Mouse (Mus musculus): ENCODE results near the gene Stc2.

Gene Stc2

GRCm38 (mm10) chr11:31369648-31370286 lies at the start of gene Stc2:
Gene Stc2 (minus strand): TSS chr11:31370074.
- peak; percentile 40 to 70 for DNase-seq (ENCODE audit: low spot score in 2 of 2)

DNA sequence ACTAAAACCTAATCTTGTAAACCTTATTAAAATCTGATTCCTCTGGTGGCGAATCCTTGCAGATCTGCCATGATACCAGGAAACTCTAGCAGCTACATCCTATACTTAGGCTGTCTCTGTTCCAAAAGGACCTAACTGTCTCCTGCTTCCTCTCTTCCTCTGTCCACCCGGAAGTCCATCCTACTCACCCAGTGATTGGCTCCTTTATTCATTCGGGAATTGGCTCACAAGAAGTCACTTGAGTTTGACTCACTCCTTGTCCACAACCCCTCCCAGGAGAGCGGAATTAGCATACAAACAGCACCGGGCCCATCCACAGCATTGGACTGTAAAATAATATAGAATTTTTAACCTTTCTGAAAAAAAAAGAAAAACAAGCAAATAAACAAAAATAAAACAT lies 47.2 kb upstream of the Stc2 start:
- DNase-seq (ENCODE audit: low spot score in 2 of 2): no peak

DNA sequence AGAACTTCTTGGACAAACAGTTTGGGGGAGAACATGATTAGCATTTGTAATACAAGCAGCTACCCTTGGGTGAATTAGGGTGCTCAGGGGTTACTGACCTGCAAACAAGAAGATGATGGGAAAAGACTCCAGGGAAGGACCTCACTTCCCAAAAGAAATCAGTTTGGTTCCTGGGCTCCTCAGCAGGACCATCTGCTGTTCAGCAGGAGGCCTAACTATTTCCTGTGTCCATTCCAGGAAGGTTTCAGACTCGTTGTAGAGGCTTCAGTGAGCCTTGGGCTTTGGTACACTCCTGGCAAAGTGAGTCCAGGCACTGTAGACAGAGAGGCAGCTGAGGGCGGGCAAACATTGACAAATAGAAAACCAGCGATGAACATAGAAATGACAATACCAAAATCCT lies 42.5 kb upstream of the Stc2 start:
- no peak for DNase-seq (ENCODE audit: low spot score in 2 of 2)

GRCm38 (mm10) chr11:31406736-31407135 lies 36.9 kb upstream of the Stc2 start:
- no peak for DNase-seq (ENCODE audit: low spot score in 2 of 2)

- DNase-seq (ENCODE audit: low spot score in 2 of 2): no peak
Observed at GRCm38 (mm10) chr11:31403080-31403479, 33.2 kb upstream of the Stc2 start.

DNA sequence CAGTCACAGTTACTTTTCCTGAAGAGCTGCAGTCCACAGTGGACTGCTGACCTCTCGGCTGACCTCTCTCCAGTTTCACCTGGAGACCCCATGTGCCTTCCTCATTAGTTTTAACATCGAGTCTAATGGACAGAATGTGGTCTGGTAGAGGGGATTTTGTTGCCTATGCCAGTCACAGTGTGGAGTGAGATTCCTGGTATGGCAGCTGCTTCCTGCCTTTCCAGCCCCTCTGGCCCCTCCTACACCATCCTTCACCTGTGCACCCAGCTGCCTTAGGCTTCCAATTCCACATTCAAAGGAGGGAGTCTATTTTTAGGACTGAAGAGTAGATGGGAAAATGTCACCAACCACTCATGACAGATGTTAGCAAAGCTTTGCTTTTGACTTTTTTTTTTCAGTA lies 28.7 kb upstream of the Stc2 start:
- DNase-seq (ENCODE audit: low spot score in 2 of 2): no peak

GRCm38 (mm10) chr11:31396638-31397417 lies 27.0 kb upstream of the Stc2 start:
- no peak for DNase-seq (ENCODE audit: low spot score in 2 of 2)

DNA sequence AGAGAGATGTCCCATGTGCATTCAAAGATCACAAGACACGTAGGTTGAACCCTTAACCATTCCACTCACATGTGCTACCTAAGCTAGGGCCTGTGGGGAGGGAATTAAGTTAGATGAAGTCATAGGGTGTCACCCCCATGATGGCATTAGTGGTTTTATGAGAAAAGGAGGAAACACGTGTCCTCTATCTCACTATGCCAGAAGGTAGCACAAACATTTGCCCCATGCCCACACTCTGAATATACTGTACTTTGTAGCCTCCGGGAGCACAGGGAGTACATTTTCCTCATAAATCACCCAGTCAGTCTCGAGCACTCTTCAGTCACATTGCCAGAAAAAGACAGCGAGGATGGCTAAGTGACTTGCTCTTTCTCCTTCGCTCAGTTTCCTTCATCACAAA lies 24.2 kb upstream of the Stc2 start:
- no peak for DNase-seq (ENCODE audit: low spot score in 2 of 2)

- no peak for DNase-seq (ENCODE audit: low spot score in 2 of 2)
Observed at GRCm38 (mm10) chr11:31392340-31392739, 22.5 kb upstream of the Stc2 start.

DNA sequence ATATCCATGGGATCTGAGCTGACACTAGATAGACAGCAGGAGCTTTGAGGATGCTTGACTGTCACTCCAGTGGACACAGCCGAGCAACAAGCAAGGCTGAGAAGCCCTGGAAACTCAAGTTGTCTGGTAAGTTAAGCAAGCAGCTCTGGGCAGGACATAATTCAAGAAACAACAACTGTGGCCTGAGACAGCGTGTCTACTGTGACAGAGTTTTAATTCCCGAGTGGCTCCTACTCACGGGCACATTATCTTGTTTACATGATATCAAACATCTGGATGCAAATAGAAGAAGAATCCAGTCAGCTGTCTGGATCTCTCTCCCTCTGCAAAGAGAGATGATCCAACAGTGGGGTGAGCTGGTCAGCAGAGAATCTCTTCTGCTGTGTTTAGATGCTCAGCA lies 19.0 kb upstream of the Stc2 start:
- no peak for DNase-seq (ENCODE audit: low spot score in 2 of 2)

- DNase-seq (ENCODE audit: low spot score in 2 of 2): no peak
Observed at GRCm38 (mm10) chr11:31387526-31387925, 17.7 kb upstream of the Stc2 start.

GRCm38 (mm10) chr11:31386571-31386970 lies 16.7 kb upstream of the Stc2 start:
- no peak for DNase-seq (ENCODE audit: low spot score in 2 of 2)

DNA sequence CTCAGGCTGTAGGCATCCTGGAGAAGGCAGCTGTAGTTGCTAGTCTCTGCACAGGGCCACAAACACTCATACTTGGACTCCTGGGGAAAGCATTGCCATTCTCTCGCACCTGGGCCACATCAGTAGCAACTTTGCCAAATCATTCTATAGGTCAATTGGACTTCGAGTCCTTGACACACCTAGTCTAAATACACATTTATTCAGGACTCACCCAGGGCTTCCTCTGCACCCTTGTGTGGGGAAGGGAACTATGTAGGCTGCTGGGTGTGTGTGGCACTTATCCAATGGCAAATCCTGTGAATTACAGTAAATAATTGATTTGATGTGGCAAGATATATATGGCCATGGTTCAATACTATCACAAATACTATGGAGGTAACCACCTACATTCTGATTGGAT lies 14.1 kb upstream of the Stc2 start:
- no peak for DNase-seq (ENCODE audit: low spot score in 2 of 2)

DNA sequence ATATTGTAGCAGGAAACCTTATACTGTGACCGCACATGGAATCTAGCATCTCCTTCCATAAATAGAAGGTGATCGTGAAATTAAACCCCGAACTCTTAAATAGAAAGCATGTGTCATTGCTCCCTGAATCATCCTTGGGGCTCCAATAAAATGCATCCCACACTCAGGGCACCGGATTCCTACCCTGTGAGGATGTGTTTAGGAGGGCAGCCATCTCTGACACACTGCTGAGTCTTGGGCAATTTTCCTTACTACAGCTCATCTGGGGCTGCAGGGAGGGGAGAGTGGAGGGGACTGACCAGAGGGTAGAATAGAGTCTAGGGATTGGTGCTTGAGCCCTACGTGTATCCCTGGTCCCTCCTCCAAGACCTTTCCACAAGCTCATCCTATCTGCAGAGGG lies 12.3 kb upstream of the Stc2 start:
- no peak for DNase-seq (ENCODE audit: low spot score in 2 of 2)

DNA sequence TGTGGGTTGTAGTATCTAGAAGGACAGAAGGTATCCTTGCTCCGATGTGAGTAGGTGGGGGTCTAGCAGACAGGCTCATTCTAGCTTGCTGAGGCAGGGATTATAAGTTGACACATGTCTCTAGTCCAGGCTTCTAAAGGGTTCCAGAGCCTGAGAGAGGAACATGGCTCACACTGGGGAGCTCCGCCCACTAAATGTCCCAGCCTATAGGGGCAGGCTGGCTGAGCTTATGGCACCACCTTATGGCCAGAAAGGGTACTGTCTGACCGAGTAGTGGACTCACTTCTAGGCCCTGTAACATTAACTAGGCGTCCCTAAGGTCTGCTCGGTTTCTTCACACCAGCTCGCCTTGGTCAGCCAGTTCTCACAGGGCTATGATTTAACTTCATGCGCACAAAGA lies 3.6 kb upstream of the Stc2 start:
- peak in 1 of 2 experiments; percentile 29 for DNase-seq (ENCODE audit: low spot score in 2 of 2)

DNA sequence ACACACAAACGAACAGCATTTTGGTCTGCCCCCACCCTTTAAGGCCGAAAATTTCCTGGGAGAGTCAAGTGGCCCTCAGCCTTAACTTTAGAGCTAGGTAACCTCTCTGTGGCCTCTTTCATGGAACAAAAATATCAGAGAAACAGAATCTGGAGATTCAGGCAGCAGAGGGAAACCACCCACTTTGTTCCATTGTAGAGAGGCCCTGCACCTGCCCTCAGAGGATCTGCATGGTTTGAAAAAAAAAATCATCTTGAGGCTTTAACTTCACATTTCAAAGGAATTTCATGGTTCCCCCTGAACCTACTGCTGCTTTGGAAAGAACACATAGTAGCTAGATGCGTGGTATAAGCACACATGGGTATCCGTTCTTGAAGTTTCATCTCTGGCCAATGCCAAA lies 2.3 kb upstream of the Stc2 start:
- no peak for DNase-seq (ENCODE audit: low spot score in 2 of 2)

DNA sequence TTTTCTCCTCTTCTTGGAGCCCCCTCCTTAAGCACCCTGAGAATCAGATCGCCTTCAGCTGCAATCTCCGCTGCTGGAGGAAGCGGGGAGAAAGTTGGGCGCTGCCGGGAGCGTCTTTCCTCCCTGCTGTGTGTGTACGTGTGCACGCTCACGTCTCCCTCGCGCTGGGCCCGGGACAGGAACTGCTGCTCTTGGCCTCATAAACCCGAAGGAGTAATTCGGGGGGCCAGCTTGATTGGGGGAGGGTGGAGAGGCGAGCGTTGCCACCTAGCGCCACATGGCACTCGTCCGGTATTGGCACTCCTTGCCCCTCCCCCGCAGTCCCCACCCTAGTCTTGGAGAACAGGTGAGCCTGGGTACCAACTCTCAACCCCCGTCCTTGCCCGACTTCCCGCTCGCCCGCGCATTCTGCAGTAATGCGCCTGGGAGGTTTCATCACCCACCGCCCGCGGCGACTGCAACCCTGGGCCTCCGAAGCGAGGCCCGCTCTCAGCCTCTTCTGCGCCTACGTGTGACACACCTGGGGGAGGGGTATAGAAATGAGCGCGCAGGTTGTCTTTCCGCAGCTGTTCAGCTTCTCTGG lies 1.5 kb upstream of the Stc2 start:
- DNase-seq (ENCODE audit: low spot score in 2 of 2): no peak

DNA sequence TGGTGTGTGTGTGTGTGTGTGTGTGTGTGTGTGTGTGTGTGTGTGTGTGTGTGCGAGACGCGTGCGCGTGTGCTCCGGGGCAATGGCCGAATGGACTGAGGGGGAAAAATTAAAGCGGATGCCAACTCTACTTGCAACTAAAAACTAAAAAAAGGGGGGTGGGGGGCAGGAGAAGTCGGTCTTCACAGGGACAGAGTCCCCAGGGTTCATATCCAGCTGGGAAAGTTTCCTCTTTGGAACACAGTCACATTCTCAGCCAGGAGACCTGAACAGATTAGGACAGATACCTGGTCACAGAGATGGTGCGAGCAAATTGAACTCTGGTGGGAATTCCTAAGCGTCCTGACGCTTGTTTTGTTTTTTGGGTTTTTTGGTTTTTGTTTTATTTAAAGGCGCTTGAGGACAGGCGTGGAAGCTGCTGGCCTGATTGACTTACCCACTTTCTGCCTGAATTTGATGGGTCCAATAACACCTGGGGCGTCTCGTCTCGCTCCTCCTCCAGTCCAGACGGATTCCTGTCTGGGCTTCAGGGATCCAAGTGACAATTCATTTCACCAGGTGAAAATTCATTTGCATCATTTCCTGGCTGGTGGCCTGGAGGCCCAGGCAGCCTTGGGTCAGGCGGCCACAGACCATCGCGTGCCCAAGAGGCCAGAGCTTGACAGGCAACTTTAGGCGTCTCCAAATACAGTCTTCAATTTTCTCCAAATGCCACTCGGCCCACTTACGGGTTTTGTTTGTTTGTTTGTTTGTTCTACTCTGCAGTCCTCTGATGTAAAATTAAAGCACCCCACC lies 759 bp upstream of the Stc2 start:
- DNase-seq (ENCODE audit: low spot score in 2 of 2): no peak

- DNase-seq (ENCODE audit: low spot score in 2 of 2): peak in 1 of 2 experiments; percentile 30
Observed at GRCm38 (mm10) chr11:31368965-31369647, 768 bp downstream of the Stc2 start.

DNA sequence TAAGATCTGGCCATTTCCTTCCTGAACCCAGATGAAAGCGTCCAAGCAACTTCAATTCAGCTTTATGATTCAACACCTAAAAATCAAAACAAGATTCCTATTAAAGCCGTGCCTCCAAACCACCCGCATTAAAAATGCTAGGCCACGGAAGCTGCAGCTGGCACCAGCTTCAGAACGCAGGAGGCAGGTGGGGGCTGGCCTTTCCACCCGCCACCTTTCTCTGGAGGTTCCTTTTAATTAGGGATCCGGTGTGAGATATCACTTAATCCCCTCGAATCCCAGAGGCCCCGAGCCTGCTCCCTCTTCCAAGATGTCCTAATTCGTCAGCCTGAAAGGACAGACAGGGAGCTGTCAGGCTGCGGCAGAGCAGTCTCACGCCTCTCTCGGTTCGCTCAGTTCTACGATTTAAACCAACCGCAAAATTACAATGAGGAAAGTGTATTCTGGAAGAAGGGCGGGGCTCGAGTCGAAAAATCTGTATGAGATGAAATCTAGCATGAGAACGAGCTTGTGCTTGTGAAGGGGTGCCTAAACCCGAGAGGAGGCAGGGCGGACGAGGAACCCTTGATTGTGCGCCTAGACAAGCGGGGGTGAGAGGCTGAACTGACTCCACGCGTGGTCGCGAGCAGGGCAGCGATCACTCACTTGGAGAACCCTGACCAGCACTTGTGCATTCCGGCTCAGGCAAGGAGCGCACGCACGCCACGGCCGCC lies 1.5 kb downstream of the Stc2 start:
- peak in 1 of 2 experiments; percentile 7 for DNase-seq (ENCODE audit: low spot score in 2 of 2)

DNA sequence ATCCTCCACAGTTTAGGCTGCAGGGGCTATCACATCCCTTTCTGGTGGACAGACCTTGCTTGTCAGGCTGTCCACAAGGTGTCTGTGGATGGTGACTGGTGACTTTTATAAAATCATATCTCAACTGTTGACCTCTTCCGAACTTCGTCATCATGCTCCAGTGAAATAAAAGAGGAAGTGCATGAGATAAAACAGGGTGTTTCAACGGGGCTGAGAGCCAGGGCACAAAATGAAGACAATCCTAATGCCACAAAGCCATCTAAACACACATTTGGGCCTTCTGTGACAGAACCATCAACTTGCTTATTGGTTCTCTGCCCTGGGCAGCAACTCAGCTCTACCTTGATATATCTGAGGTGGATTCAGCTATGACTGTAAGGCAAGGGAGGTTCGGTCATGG lies 3.0 kb downstream of the Stc2 start:
- no peak for DNase-seq (ENCODE audit: low spot score in 2 of 2)
